Mouse (Mus musculus) megakaryocyte, embryonic 14.5 days (primary cell): Measurements from ENCODE around the gene Hhat.

Source experiments
- FLI1 ChIP-seq: IDR thresholded peaks from 2 replicates; pipeline ENCODE4 v1.6.1; 2012; ENCODE audit warnings: low read length, inconsistent platforms, mixed read lengths
- GATA1 ChIP-seq: IDR thresholded peaks from 3 replicates; pipeline ENCODE4 v1.6.1; 2012; ENCODE audit warnings: mixed read lengths, low read length, inconsistent platforms, borderline replicate concordance

DNA sequence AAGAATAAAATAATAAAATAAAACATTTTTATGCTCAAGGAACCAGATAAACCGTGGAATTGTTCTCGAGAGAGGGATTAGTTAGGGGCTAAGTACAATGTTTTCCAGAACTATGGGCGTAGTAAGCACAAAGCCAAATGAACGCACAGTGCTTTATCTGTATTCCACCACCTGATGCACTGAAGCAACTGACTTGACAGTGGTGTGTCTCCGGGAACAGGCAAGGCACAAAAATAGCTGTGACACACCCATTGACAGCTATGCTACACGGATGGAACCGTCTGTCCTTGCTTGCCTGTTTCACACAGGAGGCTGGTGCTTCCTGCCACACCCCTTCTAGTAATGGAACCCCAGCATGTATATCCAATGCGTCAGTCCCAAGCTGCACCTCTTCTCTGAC lies 29.3 kb upstream of the Hhat start:
- TF ChIP-seq GATA1: no peak
- TF ChIP-seq FLI1: no peak
